21 mouse cellular contexts compared by ENCODE assay signal in genomic region chr3:122920572-122921435, GRCm38 (mm10). TPM values are rescaled to one million over a fixed set of nuclear protein-coding genes. Genes with fewer than 3 reads are reported as not detected.
DNase-seq lines count a peak whose midpoint lies in the region; ATAC-seq lines count a peak whose summit lies in the region.
"Had no signal": no experiment of that assay in that cellular context is flagged by ENCODE, and none has a peak within 500 bp of the region (broad histone marks: within the 10 kb centered on the region; RNA-seq: fewer than 3 reads in every experiment).

No protein-coding gene starts in this region.

- H3K27ac ChIP-seq in embryonic facial prominence, embryonic 13.5 days, result peak overlapping the region; percentile 65
- H3K27ac ChIP-seq in embryonic facial prominence, embryonic 10.5 days (replicated peaks), result no peak overlapping the region
- H3K27ac ChIP-seq in lung, embryonic 16.5 days (ENCODE audit: low read length), result peak overlapping the region; percentile 65
- no peak overlapping the region for H3K27ac ChIP-seq in neural tube, embryonic 15.5 days (replicated peaks)
- H3K27ac ChIP-seq: forebrain, embryonic 13.5 days; gastrocnemius, adult 2 months; hindbrain, embryonic 10.5 days; layer of hippocampus, adult 2 months; liver, embryonic 14.5 days had no signal

- H3K4me3 ChIP-seq in embryonic facial prominence, embryonic 13.5 days, result no peak overlapping the region
- H3K4me3 ChIP-seq in embryonic facial prominence, embryonic 10.5 days, result no peak overlapping the region
- H3K4me3 ChIP-seq in lung, embryonic 16.5 days (ENCODE audit: low read length), result no peak overlapping the region
- no peak overlapping the region for H3K4me3 ChIP-seq in neural tube, embryonic 15.5 days (replicated peaks)
- H3K4me3 ChIP-seq: forebrain, embryonic 13.5 days; gastrocnemius, adult 2 months; hindbrain, embryonic 10.5 days; layer of hippocampus, adult 2 months had no signal

- ATAC-seq in embryonic facial prominence, embryonic 13.5 days (ENCODE audit: insufficient number of reproducible peaks, insufficient read depth, low FRiP score, low TSS enrichment, low read depth), result no peak
- ATAC-seq in lung, embryonic 16.5 days (ENCODE audit: low read depth), result no peak
- ATAC-seq in granulocyte monocyte progenitor cell, adult 5-6 weeks (replicated peaks; ENCODE audit: poor library complexity, severe bottlenecking), result 0 out of 2 replicates have a peak, but pooled peaks have one; percentile 4
- ATAC-seq in neural tube, embryonic 15.5 days (ENCODE audit: low FRiP score), result no peak
- ATAC-seq: forebrain, embryonic 13.5 days; intestine, embryonic 16.5 days had no signal

- peaks cover 10% of the 10 kb centered on the region; the same call in 1 of the 2 replicates for H3K4me1 ChIP-seq in embryonic facial prominence, embryonic 13.5 days
- peaks cover 18% of the 10 kb centered on the region for H3K4me1 ChIP-seq in embryonic facial prominence, embryonic 10.5 days
- peaks cover 5% of the 10 kb centered on the region for H3K4me1 ChIP-seq in lung, embryonic 16.5 days (replicated peaks; ENCODE audit: control insufficient read depth, insufficient read depth, low read length)
- H3K4me1 ChIP-seq in neural tube, embryonic 15.5 days, result peaks cover 9% of the 10 kb centered on the region

- no peaks in the 10 kb centered on the region for H3K9me3 ChIP-seq in embryonic facial prominence, embryonic 13.5 days
- no peaks in the 10 kb centered on the region for H3K9me3 ChIP-seq in embryonic facial prominence, embryonic 10.5 days
- H3K9me3 ChIP-seq in lung, embryonic 16.5 days (ENCODE audit: control insufficient read depth, low read length), result no peaks in the 10 kb centered on the region
- H3K9me3 ChIP-seq in neural tube, embryonic 15.5 days (replicated peaks), result no peaks in the 10 kb centered on the region
- H3K9me3 ChIP-seq: forebrain, embryonic 13.5 days; hindbrain, embryonic 10.5 days had no signal

- no peaks in the 10 kb centered on the region for H3K27me3 ChIP-seq in embryonic facial prominence, embryonic 13.5 days
- H3K27me3 ChIP-seq in embryonic facial prominence, embryonic 10.5 days (replicated peaks; ENCODE audit: low read depth, poor library complexity, severe bottlenecking), result no peaks in the 10 kb centered on the region
- no peaks in the 10 kb centered on the region for H3K27me3 ChIP-seq in lung, embryonic 16.5 days (ENCODE audit: control insufficient read depth, insufficient read depth, low read depth, low read length)
- no peaks in the 10 kb centered on the region for H3K27me3 ChIP-seq in neural tube, embryonic 15.5 days (replicated peaks)
- H3K27me3 ChIP-seq: forebrain, embryonic 13.5 days had no signal

- H3K9ac ChIP-seq in embryonic facial prominence, embryonic 13.5 days, result no peak overlapping the region
- no peak overlapping the region for H3K9ac ChIP-seq in lung, embryonic 16.5 days (ENCODE audit: low read length)
- no peak overlapping the region for H3K9ac ChIP-seq in neural tube, embryonic 15.5 days (replicated peaks)
- H3K9ac ChIP-seq: forebrain, embryonic 13.5 days; liver, embryonic 14.5 days had no signal

- no peak for DNase-seq in embryonic facial prominence, embryonic 10.5 days (ENCODE audit: low spot score)
- no peak for DNase-seq in lung, postnatal 10 days
- DNase-seq in urinary bladder, postnatal 14 days (ENCODE audit: low spot score), result peak; percentile 79
- no peak for DNase-seq in frontal cortex, postnatal 36 days (ENCODE audit: low spot score in 2 of 2)
- DNase-seq: adrenal gland, postnatal 14 days; cerebellum, adult 9-11 months; gastrocnemius, adult 2 months had no signal

- H3K4me2 ChIP-seq in embryonic facial prominence, embryonic 13.5 days, result no peak overlapping the region
- no peak overlapping the region for H3K4me2 ChIP-seq in lung, embryonic 16.5 days (ENCODE audit: low read depth, low read length)
- H3K4me2 ChIP-seq in neural tube, embryonic 15.5 days, result no peak overlapping the region
- H3K4me2 ChIP-seq: forebrain, embryonic 13.5 days; heart, embryonic 11.5 days had no signal

- H3K36me3 ChIP-seq in embryonic facial prominence, embryonic 13.5 days, result no peaks in the 10 kb centered on the region
- H3K36me3 ChIP-seq in embryonic facial prominence, embryonic 10.5 days (replicated peaks), result no peaks in the 10 kb centered on the region
- no peaks in the 10 kb centered on the region for H3K36me3 ChIP-seq in lung, embryonic 16.5 days (ENCODE audit: control insufficient read depth, insufficient read depth, low read length)
- no peaks in the 10 kb centered on the region for H3K36me3 ChIP-seq in neural tube, embryonic 15.5 days
- H3K36me3 ChIP-seq: hindbrain, embryonic 10.5 days had no signal

- WGBS in embryonic facial prominence, embryonic 13.5 days, result 55% methylated on average over 8 of the region's 8 CpGs
- 64% methylated on average over 8 of the region's 8 CpGs for WGBS in embryonic facial prominence, embryonic 10.5 days
- WGBS in lung, embryonic 16.5 days, result 49% methylated on average over 8 of the region's 8 CpGs
- 71% methylated on average over 8 of the region's 8 CpGs for WGBS in neural tube, embryonic 15.5 days

RNA-seq across cellular contexts. Expression of gene Gm10959, which starts 1.6 kb away (rescaled TPM):
- polyA plus RNA-seq in embryonic facial prominence, embryonic 13.5 days (2015; fragmentation: Nextera tagmentation; extraction: Ambion mirVana), result not detected in 2 replicates
- polyA plus RNA-seq in embryonic facial prominence, embryonic 10.5 days (2016; fragmentation: Nextera tagmentation; extraction: Ambion mirVana), result not detected in 2 replicates
- polyA plus RNA-seq in lung, embryonic 16.5 days (2015; fragmentation: Nextera tagmentation; extraction: Ambion mirVana), result not detected in 2 replicates
- not detected in 2 replicates for total RNA-seq in granulocyte monocyte progenitor cell, adult 5-6 weeks (2014; fragmentation: Nextera tagmentation)
- not detected in 2 replicates for total RNA-seq in granulocyte monocyte progenitor cell, adult 5-6 weeks (2017)
- polyA plus RNA-seq in neural tube, embryonic 15.5 days (2015; fragmentation: Nextera tagmentation; extraction: Ambion mirVana), result not detected in 2 replicates
- total RNA-seq: adrenal gland, postnatal 14 days; gastrocnemius, adult 2 months; layer of hippocampus, adult 2 months; left cerebral cortex, adult 8-10 months; monocyte, adult 5-6 weeks; neutrophil, adult 5-6 weeks had no signal
- polyA plus RNA-seq: embryonic facial prominence, embryonic 11.5 days; forebrain, embryonic 13.5 days; heart, embryonic 11.5 days; hindbrain, embryonic 10.5 days; intestine, embryonic 16.5 days; liver, embryonic 14.5 days had no signal

RNA-seq across cellular contexts. Expression of gene 1810037I17Rik, which starts 3.2 kb away (rescaled TPM):
- polyA plus RNA-seq in embryonic facial prominence, embryonic 13.5 days (2015; fragmentation: Nextera tagmentation; extraction: Ambion mirVana), result 89.9 and 107 TPM in 2 replicates
- polyA plus RNA-seq in embryonic facial prominence, embryonic 10.5 days (2016; fragmentation: Nextera tagmentation; extraction: Ambion mirVana), result 73.8 and 78.3 TPM in 2 replicates
- 113 and 118 TPM in 2 replicates for polyA plus RNA-seq in lung, embryonic 16.5 days (2015; fragmentation: Nextera tagmentation; extraction: Ambion mirVana)
- total RNA-seq in granulocyte monocyte progenitor cell, adult 5-6 weeks (2014; fragmentation: Nextera tagmentation), result 87.5 and 95.1 TPM in 2 replicates
- total RNA-seq in granulocyte monocyte progenitor cell, adult 5-6 weeks (2017), result 34.8 and 40.8 TPM in 2 replicates
- 90.4 and 101 TPM in 2 replicates for polyA plus RNA-seq in neural tube, embryonic 15.5 days (2015; fragmentation: Nextera tagmentation; extraction: Ambion mirVana)

RNA-seq across cellular contexts. Expression of gene Fabp2, which starts 25.9 kb away (rescaled TPM):
- 7.6 TPM in 1 of 2 replicates, not detected in the other for polyA plus RNA-seq in embryonic facial prominence, embryonic 13.5 days (2015; fragmentation: Nextera tagmentation; extraction: Ambion mirVana)
- not detected in 2 replicates for polyA plus RNA-seq in embryonic facial prominence, embryonic 10.5 days (2016; fragmentation: Nextera tagmentation; extraction: Ambion mirVana)
- polyA plus RNA-seq in lung, embryonic 16.5 days (2015; fragmentation: Nextera tagmentation; extraction: Ambion mirVana), result 0.21 and 0.97 TPM in 2 replicates
- total RNA-seq in granulocyte monocyte progenitor cell, adult 5-6 weeks (2014; fragmentation: Nextera tagmentation), result not detected in 2 replicates
- total RNA-seq in granulocyte monocyte progenitor cell, adult 5-6 weeks (2017), result not detected in 2 replicates
- polyA plus RNA-seq in neural tube, embryonic 15.5 days (2015; fragmentation: Nextera tagmentation; extraction: Ambion mirVana), result 2.9 TPM in 1 of 2 replicates, not detected in the other
- total RNA-seq: gastrocnemius, adult 2 months; layer of hippocampus, adult 2 months; left cerebral cortex, adult 8-10 months; monocyte, adult 5-6 weeks; neutrophil, adult 5-6 weeks had no signal
- polyA plus RNA-seq: embryonic facial prominence, embryonic 11.5 days; hindbrain, embryonic 10.5 days had no signal

Comparison
In these comparisons a context has a peak if more than half of its experiments do, and no peak if none do; other contexts are left out.
1. H3K27ac ChIP-seq: peak in embryonic facial prominence, embryonic 13.5 days (single experiment) and lung, embryonic 16.5 days (single experiment); none in embryonic facial prominence, embryonic 10.5 days (single experiment) and neural tube, embryonic 15.5 days (single experiment).